Mouse (Mus musculus) hindlimb bud, embryonic 11.5 days (tissue): ENCODE measurements around the gene Stk4.
"Not testable (repeated sequence)": the region's sequence is repeated elsewhere in the genome, so short reads cannot be mapped to it uniquely, and the experiment has no call there.

Experiments
- DNase-seq: peaks from one replicate; pipeline ENCODE4 v3.0.0-alpha.2; 2012; ENCODE audit warnings: low read depth, low spot score; ENCODE audit errors: extremely low spot score

The Stk4 gene

GRCm38 (mm10) chr2:164070142-164070764, at the start of gene Stk4:
TSS of gene Stk4 (plus strand) at chr2:164070322.
- DNase-seq = no peak

GRCm38 (mm10) chr2:164022104-164022503, 48.0 kb upstream of the Stk4 start:
- no peak for DNase-seq

- DNase-seq = no peak
Observed at GRCm38 (mm10) chr2:164025150-164025549, 45.0 kb upstream of the Stk4 start, which contains the start of gene Pabpc1l. TSS of gene Pabpc1l (plus strand) at chr2:164025450.

- no peak for DNase-seq
Observed at GRCm38 (mm10) chr2:164031147-164031546, 39.0 kb upstream of the Stk4 start.

GRCm38 (mm10) chr2:164032973-164033372, 37.1 kb upstream of the Stk4 start:
- DNase-seq = no peak

GRCm38 (mm10) chr2:164036520-164037019, 33.6 kb upstream of the Stk4 start:
- no peak for DNase-seq

GRCm38 (mm10) chr2:164038407-164039028, 31.6 kb upstream of the Stk4 start:
- DNase-seq = no peak

GRCm38 (mm10) chr2:164040949-164041348, 29.2 kb upstream of the Stk4 start:
- no peak for DNase-seq

- DNase-seq = no peak
Observed at GRCm38 (mm10) chr2:164041523-164041922, 28.6 kb upstream of the Stk4 start.

- DNase-seq = no peak
Observed at GRCm38 (mm10) chr2:164047197-164047690, 22.9 kb upstream of the Stk4 start.

- no peak for DNase-seq
Observed at GRCm38 (mm10) chr2:164053767-164054166, 16.4 kb upstream of the Stk4 start.

GRCm38 (mm10) chr2:164054671-164055070, 15.5 kb upstream of the Stk4 start:
- DNase-seq = no peak

GRCm38 (mm10) chr2:164059634-164060235, 10.4 kb upstream of the Stk4 start:
- no peak for DNase-seq

- peak; percentile 56 for DNase-seq
Observed at GRCm38 (mm10) chr2:164070765-164071436, 779 bp downstream of the Stk4 start, which contains the start of gene Tomm34. TSS of gene Tomm34 (minus strand) at chr2:164071169.

- DNase-seq = not testable (repeated sequence)
Observed at GRCm38 (mm10) chr2:164071437-164071820, 1.3 kb downstream of the Stk4 start.

GRCm38 (mm10) chr2:164072109-164072508, 2.0 kb downstream of the Stk4 start:
- no peak for DNase-seq

GRCm38 (mm10) chr2:164073120-164073519, 3.0 kb downstream of the Stk4 start:
- DNase-seq = no peak

- peak; percentile 94 for DNase-seq
Observed at GRCm38 (mm10) chr2:164073918-164074578, 3.9 kb downstream of the Stk4 start.

GRCm38 (mm10) chr2:164075088-164075487, 5.0 kb downstream of the Stk4 start:
- DNase-seq = no peak

- DNase-seq = no peak
Observed at GRCm38 (mm10) chr2:164076874-164077425, 6.8 kb downstream of the Stk4 start.
